Mouse (Mus musculus): Measurements from ENCODE around the gene Romo1. TPM values are rescaled to one million over a fixed set of nuclear protein-coding genes. Genes with fewer than 3 reads are reported as not detected.
"Not testable (repeated sequence)": the region's sequence is repeated elsewhere in the genome, so short reads cannot be mapped to it uniquely, and the experiment has no call there.

Romo1 gene
- polyA plus RNA-seq, 1 experiment from 2014 or later = 302 TPM

GRCm38 (mm10) chr2:156180824-156181590 lies 37.2 kb downstream of the Romo1 start:
- Histone ChIP-seq H3K27me3 (replicated peaks) (no peaks in the 10 kb centered on the region), H3K9ac (peak overlapping the region; percentile 81), H3K4me1 (peaks cover 37% of the 10 kb centered on the region), H3K4me3 (peak overlapping the region; percentile 93), H3K27ac (peak overlapping the region; percentile 99), H3K4me2 (peak overlapping the region; percentile 83), H3K9me3 (replicated peaks) (no peaks in the 10 kb centered on the region), H3K36me3 (peaks cover 29% of the 10 kb centered on the region)
- ATAC-seq = no peak
- WGBS (ENCODE audit: insufficient replicate concordance) = 12% methylated on average over 8 of the region's 8 CpGs

GRCm38 (mm10) chr2:156181592-156181991 lies 37.8 kb downstream of the Romo1 start:
- Histone ChIP-seq H3K4me3 (peak overlapping the region; percentile 93), H3K27ac (peak overlapping the region; percentile 99; the same call in 1 of the 2 replicates), H3K27me3 (replicated peaks) (no peaks in the 10 kb centered on the region), H3K9me3 (replicated peaks) (no peaks in the 10 kb centered on the region), H3K4me2 (peak overlapping the region; percentile 83), H3K9ac (peak overlapping the region; percentile 81; the same call in 1 of the 2 replicates), H3K4me1 (peaks cover 35% of the 10 kb centered on the region), H3K36me3 (peaks cover 24% of the 10 kb centered on the region)
- ATAC-seq = no peak
- 75% methylated on average over 2 of the region's 2 CpGs for WGBS (ENCODE audit: insufficient replicate concordance)

- not testable (repeated sequence) for H3K27me3 ChIP-seq (replicated peaks)
- 49% methylated on average over 7 of the region's 7 CpGs for WGBS (ENCODE audit: insufficient replicate concordance)
These were observed 45.4 kb downstream of the Romo1 start for GRCm38 (mm10) chr2:156189241-156189640.

GRCm38 (mm10) chr2:156190004-156190896 lies 46.4 kb downstream of the Romo1 start:
- H3K4me3 ChIP-seq = peak overlapping the region; percentile 9; the same call in 1 of the 2 replicates
- H3K9ac ChIP-seq = peak overlapping the region; percentile 41; the same call in 1 of the 2 replicates
- no peaks in the 10 kb centered on the region for H3K9me3 ChIP-seq (replicated peaks)
- no peaks in the 10 kb centered on the region for H3K27me3 ChIP-seq (replicated peaks)
- H3K4me1 ChIP-seq = peaks cover 28% of the 10 kb centered on the region
- 28% methylated on average over 14 of the region's 14 CpGs for WGBS (ENCODE audit: insufficient replicate concordance)
- peak; percentile 67 for ATAC-seq
- H3K4me2 ChIP-seq = peak overlapping the region; percentile 48
- no peaks in the 10 kb centered on the region for H3K36me3 ChIP-seq
- 0 out of 2 replicates have a peak overlapping the region, but pooled peaks have one; percentile 27 for H3K27ac ChIP-seq

More at GRCm38 (mm10) chr2:156189241-156189640, 45.4 kb downstream of the Romo1 start:
- H3K9me3 ChIP-seq (replicated peaks); H3K36me3 ChIP-seq; H3K4me2 ChIP-seq; H3K4me3 ChIP-seq; H3K9ac ChIP-seq; ATAC-seq; H3K27ac ChIP-seq: not testable (repeated sequence)
- H3K4me1 ChIP-seq = peaks cover 18% of the 10 kb centered on the region

- 74% methylated on average over 2 of the region's 2 CpGs for WGBS (ENCODE audit: insufficient replicate concordance)
- Histone ChIP-seq H3K27me3 (replicated peaks) (no peaks in the 10 kb centered on the region), H3K4me2 (no peak overlapping the region), H3K36me3 (no peaks in the 10 kb centered on the region), H3K4me3 (no peak overlapping the region), H3K9me3 (replicated peaks) (no peaks in the 10 kb centered on the region), H3K27ac (no peak overlapping the region), H3K9ac (no peak overlapping the region), H3K4me1 (peaks cover 37% of the 10 kb centered on the region)
- ATAC-seq = no peak
These were observed 47.7 kb downstream of the Romo1 start for GRCm38 (mm10) chr2:156191540-156191939.

- H3K27ac ChIP-seq = no peak overlapping the region
- no peak overlapping the region for H3K4me2 ChIP-seq
- WGBS (ENCODE audit: insufficient replicate concordance) = 82% methylated on average over 2 of the region's 2 CpGs
These were observed 48.2 kb downstream of the Romo1 start for GRCm38 (mm10) chr2:156192068-156192467.

GRCm38 (mm10) chr2:156193066-156193862 lies 49.4 kb downstream of the Romo1 start:
- no peaks in the 10 kb centered on the region for H3K27me3 ChIP-seq (replicated peaks)
- H3K9ac ChIP-seq = no peak overlapping the region
- WGBS (ENCODE audit: insufficient replicate concordance) = 70% methylated on average over 3 of the region's 3 CpGs
- no peak overlapping the region for H3K4me3 ChIP-seq
- H3K4me2 ChIP-seq = no peak overlapping the region
- no peaks in the 10 kb centered on the region for H3K9me3 ChIP-seq (replicated peaks)
- no peak overlapping the region for H3K27ac ChIP-seq
- no peaks in the 10 kb centered on the region for H3K36me3 ChIP-seq
- peaks cover 49% of the 10 kb centered on the region for H3K4me1 ChIP-seq
- no peak for ATAC-seq

More at GRCm38 (mm10) chr2:156192068-156192467, 48.2 kb downstream of the Romo1 start:
- H3K9ac ChIP-seq = no peak overlapping the region
- H3K4me3 ChIP-seq = no peak overlapping the region
- H3K9me3 ChIP-seq (replicated peaks) = no peaks in the 10 kb centered on the region
- no peaks in the 10 kb centered on the region for H3K27me3 ChIP-seq (replicated peaks)
- no peak for ATAC-seq
- H3K36me3 ChIP-seq = no peaks in the 10 kb centered on the region
- H3K4me1 ChIP-seq = peaks cover 37% of the 10 kb centered on the region

GRCm38 (mm10) chr2:156194571-156194970 lies 50.7 kb downstream of the Romo1 start:
- Histone ChIP-seq H3K4me1 (peaks cover 62% of the 10 kb centered on the region), H3K9ac (no peak overlapping the region), H3K4me3 (no peak overlapping the region), H3K27ac (peak overlapping the region; percentile 16; the same call in 1 of the 2 replicates), H3K4me2 (no peak overlapping the region), H3K36me3 (no peaks in the 10 kb centered on the region), H3K9me3 (replicated peaks) (no peaks in the 10 kb centered on the region), H3K27me3 (replicated peaks) (no peaks in the 10 kb centered on the region)
- no peak for ATAC-seq

Other genes starting within 250 kb of the Romo1 start
- 51.0 and 56.6 TPM in 2 replicates for gene Uqcc1, start 213.7 kb upstream of the Romo1 start, polyA plus RNA-seq (2016; fragmentation: Nextera tagmentation; extraction: Ambion mirVana)
- gene Gm15557, start 203.3 kb upstream of the Romo1 start, polyA plus RNA-seq (2016; fragmentation: Nextera tagmentation; extraction: Ambion mirVana) = not detected in 2 replicates
- gene Gdf5, start 198.7 kb upstream of the Romo1 start, polyA plus RNA-seq (2016; fragmentation: Nextera tagmentation; extraction: Ambion mirVana) = 0.07 and 0.23 TPM in 2 replicates
- gene Cep250, start 187.6 kb upstream of the Romo1 start, polyA plus RNA-seq (2016; fragmentation: Nextera tagmentation; extraction: Ambion mirVana) = 20.7 and 21.4 TPM in 2 replicates
- gene 6430550D23Rik, start 136.1 kb upstream of the Romo1 start, polyA plus RNA-seq (2016; fragmentation: Nextera tagmentation; extraction: Ambion mirVana) = 1.3 and 1.6 TPM in 2 replicates
- gene Ergic3, start 136.0 kb upstream of the Romo1 start, polyA plus RNA-seq (2016; fragmentation: Nextera tagmentation; extraction: Ambion mirVana) = 100 and 104 TPM in 2 replicates
- not detected in 2 replicates for gene Fer1l4, start 91.1 kb upstream of the Romo1 start, polyA plus RNA-seq (2016; fragmentation: Nextera tagmentation; extraction: Ambion mirVana)
- gene Spag4, start 78.9 kb upstream of the Romo1 start, polyA plus RNA-seq (2016; fragmentation: Nextera tagmentation; extraction: Ambion mirVana) = 2.2 and 2.6 TPM in 2 replicates
- gene Cpne1, start 32.1 kb upstream of the Romo1 start, polyA plus RNA-seq (2016; fragmentation: Nextera tagmentation; extraction: Ambion mirVana) = 36.2 and 37.6 TPM in 2 replicates
- 15.5 and 17.2 TPM in 2 replicates for gene Rbm12, start 32.1 kb upstream of the Romo1 start, polyA plus RNA-seq (2016; fragmentation: Nextera tagmentation; extraction: Ambion mirVana)
- gene Gm28036, start 16.9 kb upstream of the Romo1 start, polyA plus RNA-seq (2016; fragmentation: Nextera tagmentation; extraction: Ambion mirVana) = 11.1 and 11.6 TPM in 2 replicates
- gene Nfs1, start 147 bp downstream of the Romo1 start, polyA plus RNA-seq (2016; fragmentation: Nextera tagmentation; extraction: Ambion mirVana) = 70.7 and 72.0 TPM in 2 replicates
- 328 and 329 TPM in 2 replicates for gene Rbm39, start 36.2 kb downstream of the Romo1 start, polyA plus RNA-seq (2016; fragmentation: Nextera tagmentation; extraction: Ambion mirVana)
- gene Phf20, start 52.4 kb downstream of the Romo1 start, polyA plus RNA-seq (2016; fragmentation: Nextera tagmentation; extraction: Ambion mirVana) = 22.1 and 26.2 TPM in 2 replicates
- gene Cnbd2, start 168.3 kb downstream of the Romo1 start, polyA plus RNA-seq (2016; fragmentation: Nextera tagmentation; extraction: Ambion mirVana) = 2.0 TPM in 2 replicates
- gene Scand1, start 168.7 kb downstream of the Romo1 start, polyA plus RNA-seq (2016; fragmentation: Nextera tagmentation; extraction: Ambion mirVana) = 57.4 and 65.1 TPM in 2 replicates

Data from liver, embryonic 12.5 days (tissue).